Mouse (Mus musculus) frontal cortex, adult (tissue): ENCODE results near the gene Chp1.
"Not testable (repeated sequence)": the region's sequence is repeated elsewhere in the genome, so short reads cannot be mapped to it uniquely, and the experiment has no call there.

Experiments used
- ATAC-seq: cut with Nextera tagmentation; 2 replicates; pipeline ENCODE4 v1.9.2; 2017; ENCODE audit warnings: mild to moderate bottlenecking, moderate library complexity, mixed read lengths; ENCODE audit not compliant: low TSS enrichment

Chp1 gene

GRCm38 (mm10) chr2:119547522-119548370, at the start of gene Chp1, which contains the start of gene Exd1:
Gene Chp1 (plus strand): TSS chr2:119547697.
Gene Exd1 (minus strand): TSS chr2:119547627.
- ATAC-seq: peak; percentile 98

- ATAC-seq: no peak
Measured at GRCm38 (mm10) chr2:119498859-119499258, 48.6 kb upstream of the Chp1 start.

GRCm38 (mm10) chr2:119500965-119501652, 46.4 kb upstream of the Chp1 start:
- no peak for ATAC-seq

GRCm38 (mm10) chr2:119507108-119507507, 40.4 kb upstream of the Chp1 start:
- ATAC-seq: no peak

- ATAC-seq: not testable (repeated sequence)
Measured at GRCm38 (mm10) chr2:119508518-119508917, 39.0 kb upstream of the Chp1 start.

- no peak for ATAC-seq
Measured at GRCm38 (mm10) chr2:119510856-119511255, 36.6 kb upstream of the Chp1 start.

- ATAC-seq: no peak
Measured at GRCm38 (mm10) chr2:119512292-119512691, 35.2 kb upstream of the Chp1 start.

- ATAC-seq: no peak
Measured at GRCm38 (mm10) chr2:119514026-119514522, 33.4 kb upstream of the Chp1 start.

GRCm38 (mm10) chr2:119516811-119517210, 30.7 kb upstream of the Chp1 start:
- no peak for ATAC-seq

- peak; percentile 83 for ATAC-seq
Measured at GRCm38 (mm10) chr2:119520550-119520949, 26.9 kb upstream of the Chp1 start.

GRCm38 (mm10) chr2:119523836-119524235, 23.7 kb upstream of the Chp1 start:
- ATAC-seq: no peak

- no peak for ATAC-seq
Measured at GRCm38 (mm10) chr2:119525422-119525821, 22.1 kb upstream of the Chp1 start.

- ATAC-seq: no peak
Measured at GRCm38 (mm10) chr2:119538802-119539201, 8.7 kb upstream of the Chp1 start.

GRCm38 (mm10) chr2:119542106-119542505, 5.4 kb upstream of the Chp1 start:
- peak; percentile 64; the same call in 1 of the 2 replicates for ATAC-seq

- ATAC-seq: no peak
Measured at GRCm38 (mm10) chr2:119543656-119544055, 3.8 kb upstream of the Chp1 start.

- ATAC-seq: peak; percentile 66
Measured at GRCm38 (mm10) chr2:119546848-119547521, 512 bp upstream of the Chp1 start.

GRCm38 (mm10) chr2:119548371-119548660, 819 bp downstream of the Chp1 start:
- no peak for ATAC-seq

GRCm38 (mm10) chr2:119548691-119549090, 1.2 kb downstream of the Chp1 start:
- ATAC-seq: no peak

- no peak for ATAC-seq
Measured at GRCm38 (mm10) chr2:119549678-119550077, 2.2 kb downstream of the Chp1 start.

- no peak for ATAC-seq
Measured at GRCm38 (mm10) chr2:119558039-119558438, 10.5 kb downstream of the Chp1 start.

GRCm38 (mm10) chr2:119558737-119559340, 11.3 kb downstream of the Chp1 start:
- ATAC-seq: no peak

GRCm38 (mm10) chr2:119561794-119562193, 14.3 kb downstream of the Chp1 start:
- ATAC-seq: no peak
